Mouse (Mus musculus) midbrain, embryonic 14.5 days (tissue): ENCODE data around the gene Rsl1. TPM values are rescaled to one million over a fixed set of nuclear protein-coding genes. Genes with fewer than 3 reads are reported as not detected.

Experiments
- ATAC-seq: fragments of 200-750 bp; cut with Nextera tagmentation; 2 replicates; pipeline ENCODE4 v1.8.0; 2017; ENCODE audit warnings: moderate number of reproducible peaks, moderate library complexity; ENCODE audit not compliant: low FRiP score, low TSS enrichment
- DNase-seq: peaks from one replicate; pipeline ENCODE4 v3.0.0-alpha.2; 2015
- H3K27ac ChIP-seq: fragments of 300-500 bp; sonication (generic); replicated peaks from 2 replicates; pipeline ENCODE4 v1.5.1; 2014; ENCODE audit warnings: mild to moderate bottlenecking, low read depth, low read length, moderate library complexity
- H3K27me3 ChIP-seq: fragments of 300-500 bp; sonication (generic); 2 replicates; pipeline ENCODE4 v1.6.1; 2014; ENCODE audit warnings: low read length, control low read depth, mixed read lengths; ENCODE audit not compliant: control insufficient read depth, insufficient read depth
- H3K36me3 ChIP-seq: fragments of 300-500 bp; sonication (generic); 2 replicates; pipeline ENCODE4 v1.6.1; 2014; ENCODE audit warnings: low read length, control low read depth; ENCODE audit not compliant: control insufficient read depth, insufficient read depth
- H3K4me1 ChIP-seq: fragments of 300-500 bp; sonication (generic); 2 replicates; pipeline ENCODE4 v1.6.1; 2014; ENCODE audit warnings: mild to moderate bottlenecking, antibody characterized with exemption, low read length, control low read depth; ENCODE audit not compliant: control insufficient read depth, insufficient read depth
- H3K4me2 ChIP-seq: fragments of 300-500 bp; sonication (generic); 2 replicates; pipeline ENCODE4 v1.6.1; 2014; ENCODE audit warnings: mild to moderate bottlenecking, low read length, moderate library complexity
- H3K4me3 ChIP-seq: fragments of 300-500 bp; sonication (generic); replicated peaks from 2 replicates; pipeline ENCODE4 v1.5.1; 2014; ENCODE audit warnings: low read depth, low read length
- H3K9ac ChIP-seq: fragments of 300-500 bp; sonication (generic); replicated peaks from 2 replicates; pipeline ENCODE4 v1.6.1; 2014; ENCODE audit warnings: mild to moderate bottlenecking, low read length, moderate library complexity
- H3K9me3 ChIP-seq: fragments of 300-500 bp; sonication (generic); 2 replicates; pipeline ENCODE4 v1.6.1; 2016; ENCODE audit warnings: low read length, control low read depth, mixed read lengths; ENCODE audit not compliant: control insufficient read depth
- WGBS: fragments of 180-500 bp; shearing (Covaris S2); extraction: QIAGEN DNeasy Blood & Tissue Kit; methylation state at CpG from one replicate; pipeline ENCODE4 v1.1.7; 2014; 5-methylcytosine and 5-hydroxymethylcytosine counted together
- polyA plus RNA-seq: library from polyadenylated mRNA; unstranded; fragments of >200 nt; fragmentation: Nextera tagmentation; extraction: Ambion mirVana; gene quantifications from 2 replicates; pipeline ENCODE4 v1.2.1, GENCODE M21; 2014

Rsl1 gene
- polyA plus RNA-seq, 1 experiment from 2014 or later: 5.4 TPM

DNA sequence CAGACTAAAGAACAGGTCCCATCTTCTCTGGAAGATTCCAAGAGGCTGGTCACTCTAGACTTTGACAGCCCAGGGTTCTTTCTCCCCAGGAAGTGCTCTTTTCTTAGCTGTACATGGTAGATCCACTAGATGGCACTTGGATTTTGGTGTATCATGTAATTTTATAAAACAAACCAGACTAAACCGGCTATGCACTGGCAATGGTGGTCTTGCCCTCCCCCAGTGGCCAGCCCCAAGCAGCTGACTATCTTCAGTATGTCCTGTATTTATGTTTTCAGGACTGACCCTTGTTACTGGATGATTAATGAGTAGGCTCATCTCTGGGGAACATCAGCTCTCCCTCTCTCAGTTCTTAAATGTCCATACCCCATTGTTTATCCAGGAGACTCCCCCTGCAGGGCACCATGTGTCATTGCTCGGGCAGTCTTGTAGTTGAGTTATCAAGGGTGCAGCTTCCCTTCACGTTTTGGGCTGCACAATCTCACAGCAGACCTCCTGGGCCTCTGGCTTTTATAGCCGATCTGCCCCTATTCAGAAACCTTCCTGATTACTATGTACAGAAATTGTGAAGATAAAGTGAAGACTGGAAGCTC, 41.1 kb downstream of the Rsl1 start:
- Histone ChIP-seq H3K36me3 (no peaks in the 10 kb centered on the region), H3K4me1 (no peaks in the 10 kb centered on the region), H3K4me2 (no peak overlapping the region), H3K9ac (no peak overlapping the region), H3K4me3 (no peak overlapping the region), H3K27ac (no peak overlapping the region), H3K27me3 (no peaks in the 10 kb centered on the region), H3K9me3 (no peaks in the 10 kb centered on the region)
- WGBS: 71% methylated on average over 4 of the region's 4 CpGs
- DNase-seq: no peak
- no peak for ATAC-seq

Other genes with a start within 250 kb of the Rsl1 start
- 9.3 and 10.2 TPM in 2 replicates for gene Zfp712, start 112.0 kb upstream of the Rsl1 start, polyA plus RNA-seq
- 12.4 and 12.6 TPM in 2 replicates for gene Zfp708, start 75.2 kb upstream of the Rsl1 start, polyA plus RNA-seq
- gene Gm28557, start 64.6 kb upstream of the Rsl1 start, polyA plus RNA-seq: 1.0 and 2.0 TPM in 2 replicates
- not detected in 2 replicates for gene Rslcan18, start 56.9 kb upstream of the Rsl1 start, polyA plus RNA-seq
- 5.5 and 5.8 TPM in 2 replicates for gene Zfp759, start 51.5 kb upstream of the Rsl1 start, polyA plus RNA-seq
- 1.5 and 3.1 TPM in 2 replicates for gene Zfp455, start 21.3 kb downstream of the Rsl1 start, polyA plus RNA-seq
- gene Zfp458, start 105.3 kb downstream of the Rsl1 start, polyA plus RNA-seq: 7.0 and 8.3 TPM in 2 replicates
- gene Zfp457, start 133.3 kb downstream of the Rsl1 start, polyA plus RNA-seq: 0.76 and 0.92 TPM in 2 replicates
- 2.1 TPM in 2 replicates for gene Zfp595, start 159.4 kb downstream of the Rsl1 start, polyA plus RNA-seq
- gene Gm28044, start 187.4 kb downstream of the Rsl1 start, polyA plus RNA-seq: not detected in 2 replicates
- 0.65 and 0.82 TPM in 2 replicates for gene Zfp953, start 187.4 kb downstream of the Rsl1 start, polyA plus RNA-seq
- gene Gm28041, start 202.6 kb downstream of the Rsl1 start, polyA plus RNA-seq: 0.38 TPM in 1 of 2 replicates, not detected in the other
- gene Zfp456, start 202.6 kb downstream of the Rsl1 start, polyA plus RNA-seq: 0.78 and 0.93 TPM in 2 replicates
- gene Zfp429, start 226.6 kb downstream of the Rsl1 start, polyA plus RNA-seq: 2.7 and 3.6 TPM in 2 replicates
- gene Zfp459, start 248.2 kb downstream of the Rsl1 start, polyA plus RNA-seq: 0.72 TPM in 2 replicates